Mouse (Mus musculus) limb, embryonic 12.5 days (tissue): Measurements from ENCODE around the gene Hint1. TPM values are rescaled to one million over a fixed set of nuclear protein-coding genes. Genes with fewer than 3 reads are reported as not detected.
A peak's percentile ranks its signal among the peaks of the same experiment; 100 is the strongest.
"Not testable (repeated sequence)": the region's sequence is repeated elsewhere in the genome, so short reads cannot be mapped to it uniquely, and the experiment has no call there.

ENCODE experiments used
- ATAC-seq: fragments of 200-750 bp; cut with Nextera tagmentation; 2 replicates; pipeline ENCODE4 v1.8.0; 2017; ENCODE audit warnings: low read depth, moderate TSS enrichment; ENCODE audit not compliant: insufficient number of reproducible peaks, insufficient read depth, low FRiP score, low TSS enrichment
- H3K27ac ChIP-seq: fragments of 300-500 bp; sonication (generic); 2 replicates; pipeline ENCODE4 v1.5.1; 2016; ENCODE audit warnings: mild to moderate bottlenecking, moderate library complexity
- H3K27me3 ChIP-seq: fragments of 300-500 bp; sonication (generic); 2 replicates; pipeline ENCODE4 v1.6.1; 2016; ENCODE audit warnings: mild to moderate bottlenecking, moderate library complexity
- H3K36me3 ChIP-seq: fragments of 300-500 bp; sonication (generic); 2 replicates; pipeline ENCODE4 v1.6.1; 2016; ENCODE audit warnings: mild to moderate bottlenecking, moderate library complexity
- H3K4me1 ChIP-seq: fragments of 300-500 bp; sonication (generic); replicated peaks from 2 replicates; pipeline ENCODE4 v1.6.1; 2016
- H3K4me2 ChIP-seq: fragments of 300-500 bp; sonication (generic); 2 replicates; pipeline ENCODE4 v1.6.1; 2016; ENCODE audit warnings: mild to moderate bottlenecking, moderate library complexity
- H3K4me3 ChIP-seq: fragments of 300-500 bp; sonication (generic); replicated peaks from 2 replicates; pipeline ENCODE4 v1.5.1; 2016; ENCODE audit warnings: mild to moderate bottlenecking
- H3K9ac ChIP-seq: fragments of 300-500 bp; sonication (generic); replicated peaks from 2 replicates; pipeline ENCODE4 v1.6.1; 2016; ENCODE audit warnings: mild to moderate bottlenecking, moderate library complexity
- H3K9me3 ChIP-seq: fragments of 300-500 bp; sonication (generic); 2 replicates; pipeline ENCODE4 v1.6.1; 2016; ENCODE audit warnings: mild to moderate bottlenecking, moderate library complexity
- WGBS: fragments of 180-500 bp; shearing (Covaris S2); methylation state at CpG from one replicate; pipeline ENCODE4 v1.1.7; 2016; 5-methylcytosine and 5-hydroxymethylcytosine counted together
- polyA plus RNA-seq: library from polyadenylated mRNA; unstranded; fragments of >200 nt; fragmentation: Nextera tagmentation; extraction: Ambion mirVana; gene quantifications from 2 replicates; pipeline ENCODE4 v1.2.1, GENCODE M21; 2016

Hint1 gene
- polyA plus RNA-seq, 1 experiment from 2014 or later = 697 TPM

DNA sequence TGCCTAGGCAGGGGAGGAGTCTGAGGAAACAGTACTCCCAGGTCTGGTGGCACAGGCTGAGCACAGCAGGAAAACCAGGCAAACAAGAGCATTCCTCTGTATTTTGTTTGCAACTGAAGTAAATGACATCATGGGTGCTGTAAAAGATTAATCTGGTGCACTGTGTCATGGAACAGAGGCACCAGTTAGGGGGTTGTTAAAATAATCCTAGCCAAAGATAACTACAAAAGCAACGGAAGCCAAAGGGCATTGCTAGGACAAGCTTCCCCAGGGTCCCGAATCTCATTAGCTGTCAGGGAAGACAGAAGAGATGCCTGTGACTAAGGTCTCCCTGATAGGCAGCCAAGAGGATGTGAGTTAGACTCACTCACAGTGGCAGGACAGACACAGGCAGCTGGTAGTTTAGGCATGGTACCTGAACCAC is 14.9 kb downstream of the Hint1 start:
- Histone ChIP-seq H3K4me2 (no peak overlapping the region), H3K9me3 (no peaks in the 10 kb centered on the region), H3K4me1 (peaks cover 16% of the 10 kb centered on the region), H3K4me3 (no peak overlapping the region), H3K9ac (no peak overlapping the region), H3K27ac (no peak overlapping the region), H3K27me3 (peaks cover 15% of the 10 kb centered on the region), H3K36me3 (no peaks in the 10 kb centered on the region)
- 10% methylated on average over 2 of the region's 2 CpGs for WGBS
- no peak for ATAC-seq

DNA sequence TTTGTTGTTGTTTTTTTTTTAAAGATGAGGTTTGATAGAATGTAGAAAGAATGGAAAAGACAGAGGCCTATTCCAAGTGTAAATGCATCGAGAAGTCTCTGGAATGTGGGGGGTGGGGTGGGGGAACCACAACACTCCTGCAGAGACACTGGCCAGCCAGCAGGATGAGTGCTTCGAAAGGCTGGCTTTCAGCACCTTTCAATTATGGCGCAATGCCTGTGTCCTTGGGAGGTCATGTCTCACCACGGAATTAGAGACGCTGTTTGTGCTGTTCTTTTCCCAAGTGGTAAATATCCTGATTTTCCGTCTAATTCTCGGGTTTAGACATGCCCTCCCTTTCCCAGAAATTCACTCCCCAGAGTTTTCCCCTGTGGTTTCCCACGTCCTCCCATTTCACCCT is 16.5 kb downstream of the Hint1 start:
- no peaks in the 10 kb centered on the region for H3K9me3 ChIP-seq
- 35% methylated on average over 8 of the region's 8 CpGs for whole genome bisulfite sequencing

GRCm38 (mm10) chr11:54884197-54884828 is 18.1 kb downstream of the Hint1 start:
- ATAC-seq = no peak
- peaks cover 40% of the 10 kb centered on the region for H3K27me3 ChIP-seq
- H3K27ac ChIP-seq = 0 out of 2 replicates have a peak overlapping the region, but pooled peaks have one; percentile 41
- H3K9me3 ChIP-seq = no peaks in the 10 kb centered on the region
- H3K36me3 ChIP-seq = no peaks in the 10 kb centered on the region
- H3K4me1 ChIP-seq = peaks cover 16% of the 10 kb centered on the region
- 69% methylated on average over 5 of the region's 5 CpGs for WGBS
- H3K4me3 ChIP-seq = no peak overlapping the region
- no peak overlapping the region for H3K9ac ChIP-seq
- H3K4me2 ChIP-seq = 0 out of 2 replicates have a peak overlapping the region, but pooled peaks have one; percentile 6

More for the DNA sequence above, 16.5 kb downstream of the Hint1 start:
- Histone ChIP-seq H3K9ac (no peak overlapping the region), H3K36me3 (no peaks in the 10 kb centered on the region), H3K4me3 (no peak overlapping the region), H3K4me2 (no peak overlapping the region), H3K27me3 (peaks cover 27% of the 10 kb centered on the region), H3K4me1 (peaks cover 16% of the 10 kb centered on the region), H3K27ac (no peak overlapping the region)
- ATAC-seq = no peak

DNA sequence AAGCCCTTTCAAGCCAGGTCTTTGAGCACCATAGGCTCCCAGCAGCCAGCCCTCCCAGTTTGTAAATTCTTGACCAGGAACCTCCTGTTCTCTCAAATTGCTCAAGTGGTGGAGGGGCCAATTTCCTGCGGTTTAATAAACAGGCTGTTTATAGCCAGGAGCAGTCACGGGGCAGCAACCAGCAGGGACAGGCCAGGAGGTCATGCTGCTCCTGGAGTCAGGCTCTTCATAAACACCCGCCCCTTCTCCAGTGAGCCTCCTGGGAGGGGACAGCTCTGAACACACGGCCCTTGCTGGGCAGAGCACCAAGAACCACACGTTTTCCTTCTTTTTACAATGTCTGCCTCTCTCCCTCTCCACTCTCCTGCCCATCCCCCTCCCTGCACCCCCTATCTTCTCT is 18.8 kb downstream of the Hint1 start:
- Histone ChIP-seq H3K4me3 (no peak overlapping the region), H3K9ac (no peak overlapping the region), H3K36me3 (no peaks in the 10 kb centered on the region), H3K27me3 (peaks cover 37% of the 10 kb centered on the region), H3K27ac (0 out of 2 replicates have a peak overlapping the region, but pooled peaks have one; percentile 41), H3K4me1 (peaks cover 16% of the 10 kb centered on the region), H3K4me2 (peak overlapping the region; percentile 6; the same call in 1 of the 2 replicates), H3K9me3 (no peaks in the 10 kb centered on the region)
- ATAC-seq = 0 out of 2 replicates have a peak, but pooled peaks have one; percentile 63
- 5% methylated on average over 5 of the region's 5 CpGs for WGBS

GRCm38 (mm10) chr11:54885406-54885805 is 19.2 kb downstream of the Hint1 start:
- Histone ChIP-seq H3K36me3 (no peaks in the 10 kb centered on the region), H3K27ac (no peak overlapping the region), H3K9me3 (no peaks in the 10 kb centered on the region), H3K4me1 (peaks cover 16% of the 10 kb centered on the region), H3K4me3 (no peak overlapping the region), H3K9ac (no peak overlapping the region), H3K27me3 (peaks cover 35% of the 10 kb centered on the region), H3K4me2 (no peak overlapping the region)
- WGBS = 65% methylated on average over 2 of the region's 2 CpGs
- no peak for ATAC-seq

- WGBS = 84% methylated on average over 6 of the region's 6 CpGs
- H3K27me3 ChIP-seq = peaks cover 37% of the 10 kb centered on the region
- H3K36me3 ChIP-seq = no peaks in the 10 kb centered on the region
- no peak overlapping the region for H3K4me3 ChIP-seq
- H3K9ac ChIP-seq = no peak overlapping the region
- no peaks in the 10 kb centered on the region for H3K9me3 ChIP-seq
- no peak for ATAC-seq
- H3K27ac ChIP-seq = no peak overlapping the region
- peaks cover 13% of the 10 kb centered on the region for H3K4me1 ChIP-seq
- H3K4me2 ChIP-seq = no peak overlapping the region
Measured at GRCm38 (mm10) chr11:54887927-54888326, 21.7 kb downstream of the Hint1 start.

- Histone ChIP-seq H3K9ac (no peak overlapping the region), H3K4me2 (no peak overlapping the region), H3K27ac (no peak overlapping the region), H3K9me3 (no peaks in the 10 kb centered on the region), H3K4me1 (no peaks in the 10 kb centered on the region), H3K36me3 (no peaks in the 10 kb centered on the region), H3K27me3 (peaks cover 46% of the 10 kb centered on the region), H3K4me3 (no peak overlapping the region)
- ATAC-seq = no peak
- 74% methylated on average over 5 of the region's 5 CpGs for WGBS
Measured at GRCm38 (mm10) chr11:54891341-54891740, 25.2 kb downstream of the Hint1 start.

DNA sequence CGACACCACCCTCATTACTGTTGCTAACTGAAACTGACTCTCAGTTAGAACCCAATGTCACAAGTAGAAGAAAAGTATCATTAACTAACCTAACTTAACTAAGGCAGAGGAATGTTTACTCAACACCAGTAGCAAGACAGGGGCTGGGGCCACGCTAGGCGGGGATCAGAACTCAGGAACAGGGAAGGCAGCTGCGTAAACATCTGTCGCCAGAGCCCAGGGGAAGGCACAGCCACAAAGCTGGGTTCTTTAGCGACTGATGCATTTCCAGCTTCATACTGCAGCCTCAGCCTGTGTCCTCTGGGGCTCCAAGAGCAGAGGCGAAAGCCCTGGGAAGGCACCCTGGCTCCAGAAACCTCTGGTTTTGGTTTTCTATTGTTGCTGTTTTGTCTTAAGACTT is 25.9 kb downstream of the Hint1 start:
- H3K9me3 ChIP-seq = no peaks in the 10 kb centered on the region
- no peak for ATAC-seq
- H3K27ac ChIP-seq = no peak overlapping the region
- WGBS = 50% methylated on average over 7 of the region's 7 CpGs
- H3K36me3 ChIP-seq = no peaks in the 10 kb centered on the region
- H3K4me3 ChIP-seq = no peak overlapping the region
- peaks cover 40% of the 10 kb centered on the region for H3K27me3 ChIP-seq
- H3K9ac ChIP-seq = no peak overlapping the region
- H3K4me1 ChIP-seq = no peaks in the 10 kb centered on the region
- no peak overlapping the region for H3K4me2 ChIP-seq

DNA sequence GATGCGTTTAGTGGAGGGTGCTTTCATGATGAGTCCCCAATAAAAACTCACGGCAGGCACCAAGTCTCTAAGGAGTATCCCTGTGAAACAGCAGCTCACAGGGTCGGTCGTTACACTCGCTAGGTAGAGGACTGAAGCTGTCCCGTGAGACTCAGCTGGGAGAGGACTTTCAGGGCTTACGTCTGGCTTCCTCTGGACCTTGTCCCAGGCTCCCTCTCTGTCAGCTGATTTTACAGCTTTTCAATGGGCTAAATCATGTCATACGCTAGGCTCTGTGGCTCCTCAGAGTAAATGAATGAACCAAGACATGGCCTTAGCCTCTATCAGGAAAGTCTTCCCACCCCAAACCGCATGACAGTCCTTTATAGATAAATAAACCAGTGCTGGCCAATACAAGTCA is 28.4 kb downstream of the Hint1 start:
- H3K9ac ChIP-seq = no peak overlapping the region
- no peaks in the 10 kb centered on the region for H3K36me3 ChIP-seq
- peaks cover 27% of the 10 kb centered on the region for H3K27me3 ChIP-seq
- H3K4me3 ChIP-seq = no peak overlapping the region
- no peaks in the 10 kb centered on the region for H3K4me1 ChIP-seq
- no peak overlapping the region for H3K27ac ChIP-seq
- no peaks in the 10 kb centered on the region for H3K9me3 ChIP-seq
- no peak overlapping the region for H3K4me2 ChIP-seq
- ATAC-seq = no peak
- WGBS = 42% methylated on average over 9 of the region's 9 CpGs

DNA sequence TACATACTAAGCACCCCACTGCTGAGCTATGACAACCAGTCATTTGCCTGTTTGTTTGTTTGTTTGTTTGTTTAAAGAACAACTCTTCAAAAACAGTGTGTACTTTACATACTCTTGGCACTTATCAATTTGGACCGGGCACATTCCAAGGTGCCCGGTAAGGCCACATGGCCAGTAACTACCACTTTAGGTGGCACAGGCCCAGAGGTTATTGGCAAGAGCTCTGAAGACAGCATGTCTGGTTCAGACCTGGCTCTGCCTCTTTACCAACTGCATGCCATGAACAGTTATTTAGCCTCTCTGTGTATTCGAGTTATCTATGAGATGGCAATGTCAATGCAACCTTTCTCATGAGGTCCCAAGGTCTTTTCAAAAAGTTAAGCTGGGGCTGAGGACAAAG is 30.5 kb downstream of the Hint1 start:
- not testable (repeated sequence) for H3K4me2 ChIP-seq, H3K9ac ChIP-seq, H3K9me3 ChIP-seq, H3K27ac ChIP-seq, ATAC-seq, H3K4me1 ChIP-seq, H3K4me3 ChIP-seq, H3K36me3 ChIP-seq
- 86% methylated on average over 3 of the region's 3 CpGs for WGBS
- peaks cover 26% of the 10 kb centered on the region for H3K27me3 ChIP-seq

- 46% methylated on average over 5 of the region's 5 CpGs for WGBS
- no peak overlapping the region for H3K9ac ChIP-seq
- H3K4me3 ChIP-seq = no peak overlapping the region
- peaks cover 21% of the 10 kb centered on the region for H3K27me3 ChIP-seq
- H3K36me3 ChIP-seq = no peaks in the 10 kb centered on the region
- no peak overlapping the region for H3K4me2 ChIP-seq
- ATAC-seq = no peak
- H3K27ac ChIP-seq = no peak overlapping the region
- H3K9me3 ChIP-seq = no peaks in the 10 kb centered on the region
- H3K4me1 ChIP-seq = 0 out of 2 replicates have a peak, but pooled peaks cover 2% of the 10 kb centered on the region
Measured at GRCm38 (mm10) chr11:54897470-54897869, 31.3 kb downstream of the Hint1 start.

DNA sequence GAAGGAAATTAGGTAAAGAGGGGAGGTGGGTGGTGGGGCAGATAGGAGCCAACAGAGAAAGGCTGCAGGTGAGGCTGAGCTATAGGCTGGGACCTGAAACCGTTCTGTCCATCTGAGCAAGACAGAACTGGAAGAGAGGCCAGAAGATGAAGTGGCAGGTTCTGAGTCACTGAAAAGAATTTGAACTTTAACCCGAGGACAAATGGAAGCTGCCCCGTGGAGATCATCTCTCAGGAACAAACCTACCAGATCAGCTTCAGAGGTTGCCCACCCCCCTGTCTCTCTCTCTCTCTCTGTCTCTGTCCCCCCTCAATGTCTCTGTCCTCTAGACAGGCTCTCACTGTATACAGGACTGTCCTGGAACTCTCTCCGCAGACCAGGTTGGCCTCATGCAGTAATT is 33.5 kb downstream of the Hint1 start:
- H3K27ac ChIP-seq = no peak overlapping the region
- ATAC-seq = no peak
- no peak overlapping the region for H3K4me3 ChIP-seq
- H3K4me2 ChIP-seq = no peak overlapping the region
- H3K4me1 ChIP-seq = peaks cover 9% of the 10 kb centered on the region; the same call in 1 of the 2 replicates
- WGBS = 74% methylated on average over 4 of the region's 4 CpGs
- no peaks in the 10 kb centered on the region for H3K9me3 ChIP-seq
- H3K36me3 ChIP-seq = no peaks in the 10 kb centered on the region
- H3K9ac ChIP-seq = no peak overlapping the region
- peaks cover 18% of the 10 kb centered on the region for H3K27me3 ChIP-seq
